Mouse (Mus musculus) kidney, postnatal 0 days (tissue): ENCODE results near the gene Chmp1a. TPM values are rescaled to one million over a fixed set of nuclear protein-coding genes. Genes with fewer than 3 reads are reported as not detected.
A peak's percentile ranks its signal among the peaks of the same experiment; 100 is the strongest.

Experiments used
- ATAC-seq: fragments of 200-750 bp; cut with Nextera tagmentation; replicated peaks from 2 replicates; pipeline ENCODE4 v1.8.0; 2017; ENCODE audit warnings: low read depth, moderate number of reproducible peaks, moderate TSS enrichment, moderate library complexity; ENCODE audit not compliant: low FRiP score
- DNase-seq: peaks from one replicate; pipeline ENCODE4 v3.0.0-alpha.2; 2016; ENCODE audit warnings: low spot score
- H3K27ac ChIP-seq: fragments of 300-500 bp; sonication (generic); 2 replicates; pipeline ENCODE4 v1.5.1; 2014; ENCODE audit warnings: mild to moderate bottlenecking
- H3K27me3 ChIP-seq: fragments of 300-500 bp; sonication (generic); 2 replicates; pipeline ENCODE4 v1.6.1; 2014; ENCODE audit warnings: low read length, mixed read lengths; ENCODE audit not compliant: insufficient read depth
- H3K36me3 ChIP-seq: fragments of 300-500 bp; sonication (generic); 2 replicates; pipeline ENCODE4 v1.6.1; 2014; ENCODE audit warnings: low read length, mixed read lengths; ENCODE audit not compliant: insufficient read depth
- H3K4me1 ChIP-seq: fragments of 300-500 bp; sonication (generic); replicated peaks from 2 replicates; pipeline ENCODE4 v1.6.1; 2014; ENCODE audit warnings: antibody characterized with exemption, low read length, mixed read lengths; ENCODE audit not compliant: insufficient read depth
- H3K4me2 ChIP-seq: fragments of 300-500 bp; sonication (generic); 2 replicates; pipeline ENCODE4 v1.6.1; 2014; ENCODE audit warnings: mild to moderate bottlenecking, low read length, moderate library complexity, mixed read lengths
- H3K4me3 ChIP-seq: fragments of 300-500 bp; sonication (generic); replicated peaks from 2 replicates; pipeline ENCODE4 v1.5.1; 2014; ENCODE audit warnings: low read depth, low read length
- H3K9ac ChIP-seq: fragments of 300-500 bp; sonication (generic); 2 replicates; pipeline ENCODE4 v1.6.1; 2014; ENCODE audit warnings: low read depth, low read length
- H3K9me3 ChIP-seq: fragments of 300-500 bp; sonication (generic); replicated peaks from 2 replicates; pipeline ENCODE4 v1.6.1; 2016; ENCODE audit warnings: low read length, inconsistent platforms, mixed read lengths
- CTCF ChIP-seq: IDR thresholded peaks from 2 replicates; pipeline ENCODE4 v1.5.1; 2016; ENCODE audit warnings: antibody characterized with exemption, low read depth, mild to moderate bottlenecking, moderate library complexity
- WGBS: fragments of 180-500 bp; shearing (Covaris S2); extraction: QIAGEN DNeasy Blood & Tissue Kit; methylation state at CpG from one replicate; pipeline ENCODE4 v1.1.7; 2014; 5-methylcytosine and 5-hydroxymethylcytosine counted together
- polyA plus RNA-seq: library from polyadenylated mRNA; unstranded; fragments of >200 nt; fragmentation: Nextera tagmentation; extraction: Ambion mirVana; gene quantifications from 2 replicates; pipeline ENCODE4 v1.2.1, GENCODE M21; 2015

Chmp1a gene
- polyA plus RNA-seq, 1 experiment from 2014 or later, result 126 TPM

- no peak overlapping the region for H3K4me3 ChIP-seq
- H3K4me1 ChIP-seq, result peaks cover 13% of the 10 kb centered on the region
- H3K36me3 ChIP-seq, result no peaks in the 10 kb centered on the region
- no peak overlapping the region for H3K4me2 ChIP-seq
- no peak overlapping the region for H3K9ac ChIP-seq
- no peaks in the 10 kb centered on the region for H3K27me3 ChIP-seq
- no peak for ATAC-seq
- DNase-seq, result no peak
- H3K27ac ChIP-seq, result no peak overlapping the region
- no peaks in the 10 kb centered on the region for H3K9me3 ChIP-seq
- TF ChIP-seq CTCF, result no peak
- 67% methylated on average over 7 of the region's 7 CpGs for WGBS
Observed at GRCm38 (mm10) chr8:123188841-123189240, 23.7 kb downstream of the Chmp1a start.

GRCm38 (mm10) chr8:123188006-123188405, 24.6 kb downstream of the Chmp1a start:
- Histone ChIP-seq H3K36me3 (no peaks in the 10 kb centered on the region), H3K27ac (no peak overlapping the region), H3K4me2 (no peak overlapping the region), H3K4me1 (peaks cover 13% of the 10 kb centered on the region), H3K9me3 (no peaks in the 10 kb centered on the region), H3K9ac (no peak overlapping the region), H3K27me3 (no peaks in the 10 kb centered on the region), H3K4me3 (no peak overlapping the region)
- 72% methylated on average over 2 of the region's 2 CpGs for WGBS
- ATAC-seq, result no peak
- DNase-seq, result no peak
- no peak for TF ChIP-seq CTCF

GRCm38 (mm10) chr8:123185566-123186409, 26.8 kb downstream of the Chmp1a start, which contains the start of gene Dpep1:
Dpep1 (plus strand) TSS chr8:123186242.
- DNase-seq, result peak; percentile 83

GRCm38 (mm10) chr8:123181391-123181790, 31.2 kb downstream of the Chmp1a start:
- TF ChIP-seq CTCF, result no peak
- no peak; the same call in 1 of the 2 replicates for ATAC-seq
- Histone ChIP-seq H3K36me3 (no peaks in the 10 kb centered on the region), H3K4me1 (peaks cover 8% of the 10 kb centered on the region), H3K4me2 (no peak overlapping the region), H3K27ac (no peak overlapping the region), H3K9me3 (no peaks in the 10 kb centered on the region), H3K27me3 (no peaks in the 10 kb centered on the region), H3K4me3 (no peak overlapping the region), H3K9ac (no peak overlapping the region)
- DNase-seq, result no peak
- 48% methylated on average over 3 of the region's 3 CpGs for WGBS

More at GRCm38 (mm10) chr8:123185566-123186409, 26.8 kb downstream of the Chmp1a start, which contains the start of gene Dpep1:
- Histone ChIP-seq H3K4me2 (peak within 1 kb of the TSS; percentile 1; the same call in 1 of the 2 replicates), H3K27ac (peak within 1 kb of the TSS; percentile 78), H3K27me3 (no peaks in the 10 kb centered on the region), H3K4me3 (no peak within 1 kb of the TSS), H3K36me3 (no peaks in the 10 kb centered on the region), H3K9ac (no peak within 1 kb of the TSS), H3K9me3 (no peaks in the 10 kb centered on the region), H3K4me1 (peaks cover 13% of the 10 kb centered on the region)
- no peak for TF ChIP-seq CTCF
- peak; percentile 50; the same call in 1 of the 2 replicates for ATAC-seq
- 19% methylated on average over 19 of the region's 19 CpGs for WGBS

GRCm38 (mm10) chr8:123157888-123158465, 54.6 kb downstream of the Chmp1a start, which contains the start of gene Sult5a1:
Sult5a1 (minus strand) TSS chr8:123158315.
- TF ChIP-seq CTCF, result peak; percentile 36
- H3K9ac ChIP-seq, result peak within 1 kb of the TSS; percentile 40

GRCm38 (mm10) chr8:123156070-123156773, 56.3 kb downstream of the Chmp1a start:
- H3K27me3 ChIP-seq, result no peaks in the 10 kb centered on the region
- DNase-seq (no peak), ATAC-seq (no peak)
- H3K9me3 ChIP-seq, result no peaks in the 10 kb centered on the region
- H3K4me2 ChIP-seq, result no peak overlapping the region
- 84% methylated on average over 9 of the region's 9 CpGs for WGBS
- no peak for TF ChIP-seq CTCF
- no peak overlapping the region for H3K27ac ChIP-seq
- H3K4me3 ChIP-seq, result no peak overlapping the region
- peaks cover 7% of the 10 kb centered on the region for H3K4me1 ChIP-seq
- H3K9ac ChIP-seq, result no peak overlapping the region
- H3K36me3 ChIP-seq, result no peaks in the 10 kb centered on the region

More at GRCm38 (mm10) chr8:123157888-123158465, 54.6 kb downstream of the Chmp1a start, which contains the start of gene Sult5a1:
- DNase-seq, result no peak
- WGBS, result 36% methylated on average over 13 of the region's 13 CpGs
- Histone ChIP-seq H3K9me3 (no peaks in the 10 kb centered on the region), H3K36me3 (no peaks in the 10 kb centered on the region), H3K4me2 (peak within 1 kb of the TSS; percentile 39), H3K27me3 (no peaks in the 10 kb centered on the region), H3K4me1 (peaks cover 7% of the 10 kb centered on the region), H3K27ac (no peak within 1 kb of the TSS), H3K4me3 (no peak within 1 kb of the TSS; the same call in 1 of the 2 replicates)
- no peak for ATAC-seq
